Mouse (Mus musculus): ENCODE results near the gene Pla2g1b.

Pla2g1b gene

DNA sequence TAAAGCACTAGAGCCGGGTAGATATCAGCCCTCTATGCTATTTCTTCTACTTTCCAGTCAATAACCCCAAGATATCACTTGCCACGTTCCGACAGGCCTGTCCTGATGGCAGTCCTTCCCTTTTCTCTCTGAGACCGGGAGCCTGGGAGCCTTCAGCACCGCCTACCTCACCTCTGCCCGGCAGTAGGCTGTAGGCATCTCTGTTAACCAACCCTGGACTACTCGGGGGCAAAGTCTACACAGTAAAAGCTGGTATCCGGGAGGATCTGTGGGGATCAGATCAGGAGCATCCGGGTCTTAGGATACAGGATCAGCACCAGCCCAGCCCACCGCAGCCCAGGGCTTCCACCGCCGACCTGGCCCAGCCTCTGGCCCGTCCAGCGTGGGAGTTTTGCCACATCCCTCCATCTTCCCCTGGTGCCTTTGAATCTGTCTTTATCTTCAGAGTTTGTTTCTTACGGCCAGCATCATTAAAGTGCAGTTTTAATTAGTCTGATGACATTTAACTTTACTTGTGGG, 57.0 kb downstream of the Pla2g1b start:
- DNase-seq (ENCODE audit: low spot score in 2 of 2) = no peak

DNA sequence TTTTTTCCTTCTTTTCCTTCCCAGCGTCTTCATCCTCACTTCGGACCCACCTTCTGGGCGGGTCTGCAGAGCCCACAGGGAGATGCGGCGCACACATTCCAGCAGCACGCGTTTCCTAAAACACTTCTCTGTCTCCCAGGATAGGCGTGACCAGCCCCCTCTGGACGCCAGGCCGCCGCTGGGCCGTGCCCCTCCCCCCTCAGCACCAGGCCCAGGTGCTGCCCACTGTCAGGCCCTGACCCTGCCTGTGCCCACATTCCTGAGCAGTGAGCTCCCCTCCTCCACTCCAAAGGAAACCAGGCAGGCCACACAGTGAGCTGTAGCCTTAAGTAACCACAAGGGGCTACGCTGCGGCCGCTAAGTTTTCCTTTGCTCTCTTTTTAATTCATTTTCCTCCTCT, 57.9 kb downstream of the Pla2g1b start:
- no peak for DNase-seq (ENCODE audit: low spot score in 2 of 2)

All from spleen, postnatal 36 days (tissue).